Mouse (Mus musculus): Measurements from ENCODE around the gene Gfod2. TPM values are rescaled to one million over a fixed set of nuclear protein-coding genes. Genes with fewer than 3 reads are reported as not detected.

The Gfod2 gene
- 1 to 10 TPM; 4.6 to 9.9 TPM for total RNA-seq (2021)

DNA sequence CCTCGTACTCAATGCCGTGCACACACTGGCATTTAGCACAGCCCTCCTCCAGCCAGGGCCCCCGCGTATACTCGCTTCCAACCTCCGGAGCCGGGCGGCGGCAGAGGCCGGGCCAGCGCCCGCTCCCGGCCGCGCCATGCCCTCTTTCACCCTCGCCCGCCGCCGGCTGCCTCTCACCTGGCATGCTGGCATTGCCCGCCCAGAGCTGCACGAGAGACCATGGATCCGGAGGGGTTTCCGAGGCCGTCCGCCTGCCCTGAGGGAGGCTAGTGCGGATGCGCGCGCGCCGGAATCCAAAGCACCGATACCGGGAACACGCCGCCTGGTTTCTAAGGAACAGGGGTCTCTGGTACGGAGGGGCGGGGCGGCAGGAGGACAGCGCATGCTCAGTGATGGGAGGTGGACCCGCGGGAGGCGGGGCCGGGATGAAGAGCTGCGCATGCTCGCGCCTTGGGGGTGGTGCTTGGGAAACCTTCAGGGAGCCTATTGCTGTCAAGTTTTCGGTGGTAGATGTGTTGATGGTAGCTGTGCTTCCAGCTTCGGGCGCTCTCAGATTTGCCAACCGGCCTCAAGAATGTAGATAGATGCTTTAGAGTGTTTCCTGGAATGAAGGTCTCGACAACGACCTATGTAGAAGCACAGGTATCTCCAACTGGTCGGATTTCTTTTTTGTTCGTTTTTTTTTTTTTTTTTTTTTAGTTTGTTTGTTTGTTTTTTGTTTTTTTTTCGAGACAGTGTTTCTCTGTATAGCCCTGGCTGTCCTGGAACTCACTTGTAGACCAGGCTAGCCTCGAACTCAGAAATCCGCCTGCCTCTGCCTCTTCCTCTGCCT lies at the start of gene Gfod2:
TSS of gene Gfod2 (minus strand) at position 388 of the 832 bp plus-strand sequence.
- peak; percentile 99 for DNase-seq
- intact Hi-C loops (cut with DNase I) = no loop called here

DNA sequence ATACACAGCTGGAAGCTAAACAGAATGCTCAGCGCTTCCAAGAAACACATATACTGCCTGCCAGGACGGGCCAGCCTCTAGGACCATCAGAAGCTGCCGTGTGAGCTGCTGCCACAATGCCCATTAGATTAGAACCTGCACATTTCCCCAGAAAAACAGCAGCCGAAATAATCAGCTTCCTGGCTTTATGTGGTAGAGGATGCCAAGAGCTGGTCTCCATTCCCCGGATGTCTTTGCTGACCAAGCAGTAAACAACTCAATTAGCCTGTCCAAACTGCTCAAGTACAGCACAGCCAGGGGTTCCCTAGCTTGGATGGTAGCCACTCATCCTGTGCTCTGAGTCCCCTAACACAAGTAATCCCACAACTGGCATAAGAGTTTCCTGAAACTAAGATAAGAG lies 49.3 kb upstream of the Gfod2 start:
- intact Hi-C loops (cut with DNase I) = no loop called here

DNA sequence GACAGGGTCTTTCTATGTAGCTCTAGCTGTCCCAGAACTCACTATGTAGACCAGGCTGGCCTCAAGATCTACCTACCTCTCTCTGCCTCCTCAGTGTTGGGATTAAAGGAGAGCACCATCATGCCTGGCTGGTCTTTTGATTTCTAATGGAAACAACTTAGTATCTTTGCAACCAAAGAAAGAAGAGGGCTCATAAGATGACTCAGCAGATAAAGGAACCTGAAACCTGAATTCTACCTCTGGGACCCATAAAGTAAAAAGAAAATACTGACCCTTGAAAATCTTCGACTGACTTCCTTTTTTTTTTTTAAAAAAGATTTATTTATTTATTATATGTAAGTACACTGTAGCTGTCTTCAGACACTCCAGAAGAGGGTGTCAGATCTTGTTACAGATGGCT lies 47.5 kb upstream of the Gfod2 start:
- no peak for DNase-seq
- intact Hi-C loops (cut with DNase I) = no loop called here

More for the DNA sequence above, 49.3 kb upstream of the Gfod2 start:
- DNase-seq = no peak

DNA sequence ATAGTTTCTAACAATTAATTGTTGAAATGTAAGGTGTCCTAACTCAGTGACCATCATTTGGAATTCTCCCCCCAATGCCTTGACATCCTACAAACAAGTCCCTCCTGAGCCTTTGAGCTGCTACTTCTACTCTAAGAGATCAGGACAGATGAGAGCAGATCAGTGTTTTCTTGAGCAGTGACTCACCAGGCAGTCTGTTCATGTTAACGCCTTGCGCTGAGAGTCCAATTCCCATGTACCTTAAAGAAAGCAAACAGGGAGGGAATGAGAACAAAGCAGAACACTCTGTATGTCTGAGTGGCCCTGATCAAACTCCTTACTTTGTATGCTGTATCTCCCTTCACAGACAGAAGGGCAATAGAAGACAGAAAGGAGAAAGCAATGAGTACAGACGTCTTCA lies 46.9 kb upstream of the Gfod2 start:
- no peak for DNase-seq
- intact Hi-C loops (cut with DNase I) = no loop called here

DNA sequence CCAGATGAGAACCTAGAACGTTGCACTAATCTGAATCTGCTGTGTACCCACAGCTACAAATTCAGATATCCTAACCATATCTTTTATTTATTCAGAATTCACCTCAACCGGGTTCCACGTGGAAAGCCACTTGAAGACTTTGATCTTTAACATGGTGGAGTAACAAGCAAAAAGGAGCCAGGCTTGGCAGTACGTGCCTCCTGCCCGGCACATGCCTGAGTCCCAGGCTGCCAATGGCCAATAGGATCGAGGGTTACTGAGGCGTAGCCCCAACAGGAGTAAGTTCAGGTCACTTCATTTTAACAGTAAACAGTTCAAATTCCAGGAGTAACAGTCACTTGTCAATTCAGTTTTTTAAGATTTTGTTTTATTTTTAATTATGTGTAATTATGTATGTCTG lies 46.3 kb upstream of the Gfod2 start:
- DNase-seq = no peak
- intact Hi-C loops (cut with DNase I) = no loop called here

DNA sequence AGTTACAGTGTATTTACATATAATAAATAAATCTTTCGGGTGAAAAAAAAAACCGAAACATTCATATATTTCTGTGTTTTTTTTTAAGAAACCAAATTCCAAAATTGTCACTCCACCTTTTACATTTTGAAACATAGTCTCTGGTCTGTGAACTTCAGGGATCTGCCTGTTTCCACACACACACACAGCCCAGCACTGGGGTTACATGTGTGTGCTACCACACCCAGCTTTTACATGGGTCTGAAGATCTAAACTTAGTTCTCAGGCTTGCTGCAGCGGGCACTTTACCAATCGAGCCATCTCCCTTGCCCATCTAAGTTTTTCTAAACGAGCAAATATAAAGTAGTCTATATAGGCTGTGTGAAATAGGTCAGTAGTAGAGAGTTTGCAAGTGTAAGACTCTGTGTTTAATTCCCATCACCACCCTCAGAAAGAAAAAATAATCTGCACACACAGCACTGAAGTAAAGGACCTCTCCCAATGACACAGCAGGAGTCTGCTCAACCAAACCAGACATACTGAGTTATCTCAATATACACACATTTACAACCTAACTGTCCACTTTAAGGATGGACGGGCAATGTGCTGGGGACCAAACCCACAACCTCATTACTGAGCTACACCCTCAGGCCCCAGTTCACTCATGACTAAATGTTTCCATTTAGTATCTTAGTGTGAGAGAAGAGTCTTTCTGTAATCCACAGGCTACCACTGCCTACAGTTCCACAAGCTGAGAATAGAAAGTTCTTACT lies 42.9 kb upstream of the Gfod2 start:
- no peak for DNase-seq
- intact Hi-C loops (cut with DNase I) = no loop called here

DNA sequence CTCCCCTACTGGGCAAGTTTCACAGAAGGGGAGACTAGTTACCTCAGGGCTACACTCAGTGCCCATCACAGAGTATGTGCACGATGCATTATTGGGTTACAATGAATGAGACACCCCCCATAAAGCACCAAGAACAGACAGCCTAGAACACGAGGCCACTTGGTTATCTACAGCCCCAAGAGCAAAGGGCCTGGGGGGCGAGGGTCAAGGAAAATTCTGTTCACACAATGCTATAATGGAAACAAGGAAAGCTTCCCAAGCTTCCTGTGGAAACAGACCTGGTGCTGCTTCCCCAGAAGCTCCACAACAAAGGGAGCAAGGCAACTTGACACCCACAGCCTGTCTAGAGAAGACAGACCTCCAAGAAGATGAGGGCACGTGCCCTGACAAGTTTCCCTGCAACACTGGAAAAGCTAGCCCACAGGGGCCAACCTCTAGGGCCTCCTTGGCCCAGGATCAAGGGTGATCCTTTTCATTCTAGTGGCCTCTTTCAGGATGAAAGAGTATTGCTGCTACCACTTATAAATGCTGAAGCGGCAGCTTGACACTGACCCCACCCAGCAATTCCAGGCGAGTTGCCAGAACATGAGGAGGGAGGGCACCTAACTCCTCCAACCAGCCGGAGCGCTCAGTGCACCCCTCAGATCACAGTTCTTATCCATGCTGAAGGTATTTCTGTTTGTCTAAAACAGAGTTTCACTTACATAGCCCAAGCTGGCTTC lies 40.8 kb upstream of the Gfod2 start:
- intact Hi-C loops (cut with DNase I) = no loop called here
- peak; percentile 88 to 89 for DNase-seq

DNA sequence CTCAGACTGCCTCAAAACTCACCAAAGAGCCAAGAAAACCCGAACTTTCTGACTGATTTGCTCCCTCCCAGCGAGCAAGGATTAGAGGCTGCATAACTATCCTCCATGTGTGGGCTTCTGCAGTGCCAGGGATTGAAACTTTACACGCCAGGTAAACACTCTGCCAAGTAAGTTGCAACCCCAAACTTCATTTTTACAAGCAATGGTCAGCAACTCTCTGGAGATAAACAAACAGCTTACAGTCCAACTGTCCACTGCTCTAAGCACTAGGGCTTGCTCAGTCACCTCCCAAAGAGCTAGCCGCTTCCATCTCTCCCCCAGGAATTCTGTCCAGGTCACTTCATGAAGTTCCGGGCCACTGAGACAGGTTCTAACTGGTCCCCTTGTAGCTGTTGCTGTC lies 39.9 kb upstream of the Gfod2 start:
- intact Hi-C loops (cut with DNase I) = no loop called here

DNA sequence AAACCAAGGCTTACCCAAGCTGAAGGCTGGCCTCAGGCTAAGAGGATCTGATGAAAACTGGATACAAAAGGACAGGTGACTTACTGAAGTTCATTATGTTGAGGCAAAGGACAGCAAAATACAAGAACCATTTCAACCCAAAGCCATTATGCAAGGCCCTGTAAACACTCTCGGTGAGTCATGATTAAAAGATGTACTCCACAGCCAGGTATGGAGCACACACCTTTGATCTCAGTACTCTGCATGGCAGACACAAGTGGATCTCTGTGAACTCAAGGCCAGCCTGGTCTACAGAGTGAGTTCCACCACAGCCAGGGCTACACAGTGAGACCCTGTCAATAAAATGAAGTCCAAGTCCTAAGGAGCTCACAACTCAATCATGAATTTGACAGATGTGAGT lies 37.3 kb upstream of the Gfod2 start:
- no peak for DNase-seq
- intact Hi-C loops (cut with DNase I) = no loop called here

More for the DNA sequence above, 39.9 kb upstream of the Gfod2 start:
- no peak for DNase-seq

DNA sequence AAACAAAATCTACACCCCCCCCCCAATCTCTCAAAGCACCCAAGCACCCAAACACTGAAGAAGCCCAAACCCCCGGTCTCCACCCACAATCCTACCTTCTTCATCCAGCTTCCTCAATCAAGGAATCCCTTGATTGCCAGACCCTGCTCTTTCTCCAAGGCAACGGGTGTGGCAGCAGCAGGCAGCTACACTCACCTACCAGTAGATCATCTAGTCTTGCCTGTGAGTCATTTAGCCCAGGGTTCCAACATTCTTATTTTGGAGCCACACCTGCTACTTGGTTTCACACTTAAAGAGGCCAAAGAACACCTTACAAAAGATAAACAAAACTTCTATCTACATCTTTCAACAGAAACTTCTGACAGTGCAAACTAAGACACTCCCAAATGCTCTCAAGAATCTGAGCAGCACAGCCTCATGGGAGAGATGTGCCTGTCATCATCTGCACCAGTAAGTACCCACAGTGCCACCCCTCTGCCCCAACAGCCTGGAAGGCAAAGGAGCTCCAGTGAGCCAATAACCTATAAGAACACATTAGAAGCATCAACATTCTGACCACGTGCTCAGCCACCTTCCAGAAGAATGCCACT lies 35.6 kb upstream of the Gfod2 start:
- DNase-seq = no peak
- intact Hi-C loops (cut with DNase I) = no loop called here

DNA sequence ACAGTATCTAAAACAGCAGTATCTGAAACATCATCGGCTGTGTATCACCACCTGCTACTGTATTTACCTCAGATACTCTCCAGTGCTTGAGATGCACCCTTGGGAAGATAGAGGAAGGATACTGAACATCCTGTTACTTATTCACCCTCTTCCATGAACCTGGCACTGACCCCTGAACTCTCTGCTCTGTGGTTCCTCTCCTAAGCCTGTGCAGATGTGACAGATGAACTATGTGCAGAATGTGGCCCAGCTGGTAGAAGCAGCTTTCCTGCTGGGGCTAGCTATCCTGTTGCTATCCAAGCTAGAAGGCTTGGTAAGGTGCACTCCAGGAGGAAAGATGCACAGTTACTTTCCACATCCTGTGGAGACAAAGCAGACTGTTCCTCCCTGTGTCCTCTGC lies 34.9 kb upstream of the Gfod2 start:
- intact Hi-C loops (cut with DNase I) = no loop called here
- no peak for DNase-seq

DNA sequence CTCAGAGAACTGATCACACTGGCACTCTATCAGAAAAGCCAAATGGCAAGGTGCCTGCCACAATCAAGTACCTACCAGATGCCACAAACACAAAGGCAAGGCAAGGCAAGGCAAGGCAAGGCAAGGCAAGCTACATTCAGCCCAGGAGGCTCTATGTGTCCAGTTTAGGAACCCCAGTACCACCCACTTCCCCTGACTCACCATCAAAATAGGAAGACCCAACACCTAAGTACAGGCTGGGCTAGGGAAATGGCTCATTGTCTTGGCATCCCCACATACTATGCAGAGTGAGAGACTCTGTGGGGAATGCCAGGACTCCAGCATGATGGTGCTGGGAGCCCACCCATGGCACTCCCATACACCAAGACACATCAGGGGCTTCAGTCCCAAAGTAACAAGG lies 31.2 kb upstream of the Gfod2 start:
- intact Hi-C loops (cut with DNase I) = loop anchor here (2.0 kb wide), 1 partner anchor 75 kb away; no protein-coding TSS in a partner anchor

DNA sequence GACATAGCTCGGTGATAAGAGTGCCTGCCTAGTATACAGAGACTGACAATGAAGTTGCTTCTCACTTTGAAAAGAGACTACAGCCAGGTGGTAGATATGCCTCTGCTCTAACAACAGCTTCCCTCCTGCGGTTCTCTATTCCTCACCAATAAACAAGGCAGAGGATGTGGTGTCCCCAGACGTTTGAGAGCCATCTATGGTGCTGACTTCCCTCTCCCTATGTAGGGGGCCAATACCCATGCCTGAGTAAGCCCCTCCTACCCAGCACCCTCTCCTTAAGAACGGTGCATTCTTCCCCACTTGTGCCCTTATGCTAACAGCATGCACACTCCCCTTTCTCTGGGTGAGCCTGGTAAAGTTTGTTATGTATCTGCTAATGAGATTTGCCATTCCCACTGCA lies 30.5 kb upstream of the Gfod2 start:
- no peak for DNase-seq
- intact Hi-C loops (cut with DNase I) = loop anchor here (2.0 kb wide), 1 partner anchor 74 kb away; no protein-coding TSS in a partner anchor

More for the DNA sequence above, 31.2 kb upstream of the Gfod2 start:
- DNase-seq = no peak

DNA sequence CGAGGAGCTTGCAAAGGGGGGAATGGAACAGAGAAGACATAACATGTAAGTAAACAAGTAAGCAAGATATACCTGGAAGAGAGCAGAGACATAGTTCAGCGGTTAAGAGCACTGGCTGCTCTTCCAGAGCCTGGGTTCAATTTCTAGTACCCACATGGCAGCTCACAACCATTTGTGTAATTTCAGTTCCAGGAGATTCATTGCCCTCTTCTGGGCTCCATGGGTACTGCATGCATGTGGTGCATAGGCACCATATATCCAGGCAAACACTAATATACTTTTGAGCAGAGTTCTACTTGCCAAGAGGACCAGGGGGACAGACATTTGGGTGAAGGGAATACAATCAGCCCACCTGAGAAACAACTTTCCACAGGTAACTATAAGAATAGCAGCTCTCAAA lies 29.8 kb upstream of the Gfod2 start:
- peak; percentile 34 to 67 for DNase-seq
- intact Hi-C loops (cut with DNase I) = loop anchor here (2.0 kb wide), 1 partner anchor 73 kb away; no protein-coding TSS in a partner anchor

DNA sequence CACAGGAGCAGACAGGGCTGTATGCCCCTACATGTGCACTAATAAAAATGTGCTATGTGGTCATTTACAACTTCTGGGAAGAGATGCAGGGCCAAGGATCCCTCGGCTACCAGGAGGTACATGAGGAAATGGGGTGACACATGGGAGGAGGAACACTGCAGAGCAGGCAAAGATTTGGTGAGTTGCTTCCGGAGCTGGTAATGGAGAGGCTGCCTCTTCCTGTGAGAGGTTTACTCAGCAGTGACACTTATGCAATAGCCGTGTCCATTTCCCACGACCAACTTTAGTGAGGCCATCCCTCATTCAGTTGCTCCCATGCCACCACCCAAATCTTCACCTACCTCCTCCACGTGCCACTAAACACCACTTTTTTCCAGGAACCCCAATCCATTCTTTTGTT lies 21.8 kb upstream of the Gfod2 start:
- DNase-seq = no peak
- intact Hi-C loops (cut with DNase I) = no loop called here

DNA sequence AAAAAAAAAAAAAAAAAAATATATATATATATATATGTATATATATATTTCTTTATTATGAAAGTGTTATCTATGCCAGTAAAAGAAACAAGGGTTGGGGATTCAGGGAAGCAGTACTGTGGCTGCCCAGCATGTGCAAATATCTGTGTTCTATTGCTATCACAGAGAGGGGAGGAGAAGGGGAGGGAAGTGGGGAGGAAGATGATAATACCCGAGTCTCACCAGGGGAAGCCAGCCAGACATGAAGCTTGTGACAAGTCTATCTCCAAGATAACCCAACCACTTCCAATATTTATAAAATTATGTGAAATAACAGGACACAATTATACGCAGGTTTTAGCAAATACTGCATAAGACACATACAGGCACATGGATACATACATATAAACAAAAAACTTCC lies 19.4 kb upstream of the Gfod2 start:
- no peak for DNase-seq
- intact Hi-C loops (cut with DNase I) = no loop called here

DNA sequence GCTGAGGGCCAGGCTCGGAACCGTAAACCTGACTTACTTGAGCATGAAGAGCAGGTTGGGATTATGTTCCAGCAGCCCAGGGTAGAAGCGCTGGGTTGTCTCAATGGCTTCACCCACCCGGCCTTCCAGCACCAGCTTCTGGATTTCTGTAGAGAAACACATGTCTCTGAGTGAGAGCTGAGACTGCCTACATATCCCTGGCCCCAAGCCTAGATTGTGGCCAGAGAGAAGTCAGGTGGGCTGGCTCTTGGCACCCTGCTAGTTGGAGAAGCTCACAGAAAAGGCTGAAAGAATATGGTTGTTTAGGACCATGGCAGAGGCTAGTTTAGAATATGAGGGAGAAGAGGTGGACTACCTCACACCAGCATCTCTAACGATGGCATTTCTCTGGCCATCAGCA lies 16.0 kb upstream of the Gfod2 start:
- intact Hi-C loops (cut with DNase I) = no loop called here
- DNase-seq = no peak

DNA sequence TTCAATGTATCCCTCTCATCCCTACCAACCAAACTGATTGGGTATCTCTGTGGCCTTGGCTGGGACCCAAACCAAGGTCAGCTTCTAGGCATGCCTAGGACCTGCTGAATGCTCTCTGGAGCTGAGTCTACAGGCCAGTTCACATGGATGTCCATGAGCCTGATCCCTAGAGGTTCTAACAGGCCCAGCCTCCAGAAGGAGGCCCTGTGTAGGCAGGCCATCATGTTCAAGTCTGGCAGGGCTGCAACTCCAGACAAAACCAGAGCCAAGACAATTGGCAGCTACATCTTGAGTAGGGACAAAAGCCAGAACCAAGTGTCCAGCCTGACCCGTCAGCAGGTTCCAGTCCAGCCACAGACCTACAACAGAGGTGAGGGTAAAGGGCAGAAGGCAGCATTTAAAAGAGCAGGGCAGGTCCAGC lies 15.0 kb upstream of the Gfod2 start:
- intact Hi-C loops (cut with DNase I) = no loop called here
- no peak for DNase-seq

DNA sequence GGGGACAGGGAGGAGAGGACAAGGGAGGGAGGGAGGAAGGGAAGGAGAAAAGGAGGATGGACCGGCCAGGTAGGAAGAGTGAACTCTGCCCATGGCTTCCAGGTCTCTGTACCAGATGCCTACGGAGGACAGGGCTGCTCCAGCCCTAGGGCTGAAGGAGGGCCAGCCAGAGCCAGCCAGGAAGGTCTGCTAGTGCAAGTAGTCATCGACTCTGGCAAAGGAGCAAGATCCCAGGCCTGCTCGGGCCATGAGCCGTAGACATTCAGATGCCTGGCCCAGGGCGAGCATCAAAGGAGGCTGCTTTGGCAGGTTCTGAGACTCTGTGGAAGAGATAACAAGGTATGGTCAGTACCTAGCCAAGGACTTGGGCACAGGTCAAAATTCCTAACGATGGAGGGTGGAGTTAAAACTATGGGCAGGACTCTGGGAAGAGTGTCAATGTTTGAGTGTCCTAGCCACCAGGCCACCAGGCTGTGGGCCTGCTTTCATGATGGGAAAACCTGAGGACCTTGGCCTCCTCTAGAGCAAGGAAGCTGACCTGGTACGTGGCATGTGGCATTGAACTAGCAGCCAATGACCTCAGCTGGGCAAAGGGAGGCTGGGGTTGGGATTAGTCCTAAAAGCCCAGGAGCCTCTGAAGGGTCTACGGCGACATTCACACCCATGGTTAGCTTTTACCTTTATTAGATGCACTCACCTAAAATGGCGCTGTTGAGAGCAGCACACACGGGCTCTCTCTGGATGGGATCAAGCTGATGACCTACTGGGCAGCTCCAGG lies 13.1 kb upstream of the Gfod2 start:
- intact Hi-C loops (cut with DNase I) = no loop called here
- DNase-seq = no peak

DNA sequence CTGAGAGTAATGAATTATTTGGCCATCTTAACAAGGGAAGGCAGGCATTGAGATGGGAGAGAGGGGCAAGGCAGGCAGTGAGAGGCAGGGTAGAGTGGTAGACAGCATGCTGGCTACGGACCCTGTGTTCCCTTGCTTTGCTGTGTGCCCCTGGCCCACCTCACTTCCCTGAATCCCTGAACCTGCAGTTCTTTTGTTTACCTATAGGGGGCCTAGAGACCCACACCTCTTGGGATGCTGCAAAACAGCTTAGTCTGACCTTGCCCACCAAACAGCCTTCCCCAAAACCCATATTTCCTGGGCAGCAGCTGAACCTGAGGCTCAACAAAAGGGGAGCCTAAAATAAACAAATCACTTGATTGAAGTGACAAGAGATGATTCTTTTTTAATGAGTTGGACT lies 12.1 kb upstream of the Gfod2 start:
- intact Hi-C loops (cut with DNase I) = no loop called here
- peak in 1 of 2 experiments; percentile 46 for DNase-seq

Measured in heart, postnatal 10 days (tissue).